Mouse (Mus musculus) liver, adult 2 months (tissue): ENCODE measurements around the gene Ldb3. TPM values are rescaled to one million over a fixed set of nuclear protein-coding genes. Genes with fewer than 3 reads are reported as not detected.
A peak's percentile ranks its signal among the peaks of the same experiment; 100 is the strongest.

Source experiments
- DNase-seq: peaks from one replicate; pipeline ENCODE4 v3.0.0-alpha.2; 2011; ENCODE audit warnings: low read depth, low spot score; ENCODE audit errors: extremely low read depth
- H3K27ac ChIP-seq: fragments of 200-500 bp; replicated peaks from 2 replicates; pipeline ENCODE4 v1.5.1; 2012; ENCODE audit warnings: low read depth, mild to moderate bottlenecking, control low read depth, inconsistent platforms, low read length; ENCODE audit not compliant: insufficient read depth
- H3K27me3 ChIP-seq: fragments of 200-500 bp; 2 replicates; pipeline ENCODE4 v1.6.1; 2012; ENCODE audit warnings: mild to moderate bottlenecking, moderate library complexity, low read length, inconsistent platforms; ENCODE audit not compliant: control insufficient read depth, insufficient read depth
- H3K36me3 ChIP-seq: fragments of 200-500 bp; 2 replicates; pipeline ENCODE4 v1.6.1; 2012; ENCODE audit warnings: low read length, inconsistent platforms; ENCODE audit not compliant: control insufficient read depth, insufficient read depth
- H3K4me1 ChIP-seq: fragments of 200-500 bp; 2 replicates; pipeline ENCODE4 v1.6.1; 2011; ENCODE audit warnings: low read length; ENCODE audit not compliant: control insufficient read depth, insufficient read depth
- H3K4me3 ChIP-seq: fragments of 200-500 bp; 2 replicates; pipeline ENCODE4 v1.5.1; 2011; ENCODE audit warnings: low read depth, mild to moderate bottlenecking, control low read depth, low read length, moderate library complexity; ENCODE audit not compliant: insufficient read depth
- H3K79me2 ChIP-seq: fragments of 200-500 bp; 2 replicates; pipeline ENCODE4 v1.6.1; 2012; ENCODE audit warnings: inconsistent platforms, mild to moderate bottlenecking, low read length, moderate library complexity; ENCODE audit not compliant: control insufficient read depth, insufficient read depth
- H3K9ac ChIP-seq: fragments of 200-500 bp; 2 replicates; pipeline ENCODE4 v1.6.1; 2012; ENCODE audit warnings: low read depth, mild to moderate bottlenecking, control low read depth, inconsistent platforms, low read length
- CTCF ChIP-seq: fragments of 200-500 bp; IDR thresholded peaks from 2 replicates; pipeline ENCODE4 v1.5.1; 2011; ENCODE audit warnings: low read depth, low read length, control low read depth
- POLR2A ChIP-seq: fragments of 200-500 bp; IDR thresholded peaks from 2 replicates; pipeline ENCODE4 v1.6.1; 2011; ENCODE audit warnings: low read length, control low read depth; ENCODE audit not compliant: insufficient read depth; ENCODE audit errors: extremely low read depth
- WGBS: fragments of 180-500 bp; shearing (Covaris S2); methylation state at CpG from one replicate; pipeline ENCODE4 v1.1.7; 2018; 5-methylcytosine and 5-hydroxymethylcytosine counted together
- polyA plus RNA-seq: library from polyadenylated mRNA; depleted of rRNA; stranded (reverse); fragments of >200 nt; gene quantifications from 2 replicates; pipeline ENCODE4 v1.2.3, GENCODE M21; 2012
- total RNA-seq: library from RNA; depleted of rRNA; stranded (reverse); fragments of >200 nt; gene quantifications from 2 replicates; pipeline ENCODE4 v1.2.3, GENCODE M21; 2014

Ldb3 gene
- total and polyA plus RNA-seq, 2 experiments, result 0.06 to 0.18 TPM

DNA sequence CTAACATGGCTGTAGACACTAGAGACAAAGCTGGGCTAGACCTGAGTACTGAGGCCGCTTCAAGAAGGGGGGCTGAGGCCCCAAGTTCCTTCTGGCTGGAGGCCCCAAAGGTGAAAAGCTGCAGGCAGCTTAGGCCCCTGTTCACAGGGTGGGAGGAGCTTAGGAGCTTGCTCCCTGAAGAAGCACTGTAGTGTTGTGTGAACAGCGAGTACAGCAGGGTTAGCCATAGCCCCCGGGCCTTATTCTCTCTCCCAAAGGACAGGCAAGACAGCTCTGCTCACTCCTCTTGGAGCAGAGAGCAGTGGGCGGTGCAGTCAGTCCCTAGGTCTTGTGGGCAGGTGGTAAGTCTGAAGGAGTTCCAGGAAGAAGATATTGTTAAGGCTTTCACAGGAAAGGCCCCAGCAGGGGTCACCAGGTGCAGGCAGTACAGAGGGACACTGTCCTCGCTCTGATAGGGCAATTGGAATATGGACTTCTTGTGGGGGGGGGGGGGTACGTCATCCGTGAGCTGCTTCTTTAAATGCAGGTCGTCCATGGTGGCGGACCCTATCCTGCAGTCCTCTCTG is 15.1 kb downstream of the Ldb3 start:
- H3K36me3 ChIP-seq, result no peaks in the 10 kb centered on the region
- H3K4me1 ChIP-seq, result no peaks in the 10 kb centered on the region
- no peak for TF ChIP-seq CTCF
- no peak for TF ChIP-seq POLR2A
- H3K9ac ChIP-seq, result no peak overlapping the region
- no peak overlapping the region for H3K27ac ChIP-seq
- H3K79me2 ChIP-seq, result no peaks in the 10 kb centered on the region
- no peaks in the 10 kb centered on the region for H3K27me3 ChIP-seq
- no peak overlapping the region for H3K4me3 ChIP-seq
- WGBS, result 82% methylated on average over 9 of the region's 9 CpGs
- no peak for DNase-seq

DNA sequence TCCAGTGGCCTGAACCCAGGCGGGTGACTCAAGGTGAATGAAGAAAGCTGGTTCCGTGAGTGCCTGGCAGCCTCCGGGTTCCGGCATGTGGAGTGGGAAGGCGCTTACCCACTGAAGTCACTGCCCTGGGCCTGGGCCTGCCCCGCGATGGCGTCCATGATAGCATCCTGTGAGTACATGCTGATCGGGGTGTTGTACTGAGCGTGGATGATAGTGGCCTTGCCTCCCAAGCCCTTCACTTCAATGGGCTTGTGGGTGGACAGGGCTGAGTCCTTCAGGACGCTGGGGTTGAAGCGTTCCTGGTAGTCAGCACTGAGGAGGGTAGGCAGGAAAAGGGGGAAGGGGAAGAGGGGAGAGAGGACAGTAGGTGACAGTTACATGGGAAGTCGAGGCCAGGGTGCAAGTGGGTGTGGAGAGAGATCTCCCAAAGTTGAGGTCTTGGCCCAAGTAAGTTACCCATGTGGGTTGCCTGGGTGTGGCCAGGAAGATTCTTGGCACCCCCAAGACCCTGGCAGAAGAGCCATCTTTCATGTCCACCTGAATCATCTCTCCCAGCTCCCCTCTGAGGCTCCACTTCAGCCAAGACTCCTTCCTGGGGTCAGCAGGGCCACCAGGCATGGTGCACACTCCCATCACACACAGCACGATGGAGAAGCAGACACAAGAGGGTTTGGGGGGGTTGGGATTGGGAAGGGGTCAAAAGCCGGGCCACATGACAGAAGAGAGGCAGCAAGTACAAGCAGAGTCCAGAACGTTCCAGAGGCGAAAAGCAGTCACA is 16.7 kb downstream of the Ldb3 start:
- H3K27ac ChIP-seq, result no peak overlapping the region
- no peaks in the 10 kb centered on the region for H3K27me3 ChIP-seq
- no peak overlapping the region for H3K9ac ChIP-seq
- no peak overlapping the region for H3K4me3 ChIP-seq
- DNase-seq, result no peak
- H3K4me1 ChIP-seq, result no peaks in the 10 kb centered on the region
- H3K79me2 ChIP-seq, result no peaks in the 10 kb centered on the region
- H3K36me3 ChIP-seq, result no peaks in the 10 kb centered on the region
- WGBS, result 84% methylated on average over 17 of the region's 17 CpGs
- no peak for TF ChIP-seq CTCF
- no peak for TF ChIP-seq POLR2A

DNA sequence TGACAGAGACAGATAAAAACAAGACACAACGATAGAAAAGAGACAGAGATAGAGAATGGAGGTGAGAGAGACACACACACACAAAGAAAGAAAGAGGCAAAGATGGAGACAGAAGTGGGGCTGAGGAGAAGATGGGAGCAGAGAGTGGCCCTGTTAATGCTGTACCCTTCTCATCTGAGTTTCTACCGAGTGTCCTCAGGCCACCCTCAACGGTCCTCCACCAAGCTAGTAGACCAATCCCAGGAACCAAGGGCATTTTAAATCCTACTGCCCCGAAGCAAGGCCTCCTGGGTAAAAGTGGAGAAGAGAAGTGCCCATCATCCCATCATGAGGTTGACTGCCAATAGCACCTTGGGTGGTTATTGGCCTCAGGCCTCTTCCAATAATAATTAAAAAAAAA is 17.6 kb downstream of the Ldb3 start:
- Histone ChIP-seq H3K4me3 (no peak overlapping the region), H3K36me3 (no peaks in the 10 kb centered on the region), H3K4me1 (no peaks in the 10 kb centered on the region), H3K27me3 (no peaks in the 10 kb centered on the region), H3K27ac (no peak overlapping the region), H3K9ac (no peak overlapping the region), H3K79me2 (no peaks in the 10 kb centered on the region)
- TF ChIP-seq CTCF (no peak), POLR2A (no peak)
- WGBS, result 76% methylated on average over 4 of the region's 4 CpGs
- no peak for DNase-seq

DNA sequence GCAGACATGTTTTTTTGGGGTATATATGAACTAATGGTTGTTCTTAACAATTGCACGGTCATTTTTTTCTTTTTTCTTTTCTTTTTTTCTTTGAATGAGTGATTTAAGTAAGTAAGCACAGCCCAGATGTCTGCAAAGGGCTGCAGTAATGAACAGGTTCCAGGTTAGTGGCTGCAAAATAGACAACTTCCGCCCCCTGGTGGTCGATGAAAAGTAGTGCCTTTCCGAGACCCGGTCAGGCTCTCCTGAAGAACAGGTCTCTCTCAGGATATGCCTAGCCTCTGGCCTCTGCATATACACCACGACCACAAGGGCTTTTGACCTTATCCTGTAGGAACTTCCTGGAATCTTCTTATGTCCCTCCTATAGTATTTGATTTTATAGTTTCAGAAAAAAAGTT is 18.2 kb downstream of the Ldb3 start:
- no peak overlapping the region for H3K4me3 ChIP-seq
- WGBS, result under 1% methylated on average over 6 of the region's 6 CpGs
- no peak for TF ChIP-seq POLR2A
- TF ChIP-seq CTCF, result peak; percentile 72
- no peak overlapping the region for H3K9ac ChIP-seq
- H3K27ac ChIP-seq, result no peak overlapping the region
- no peaks in the 10 kb centered on the region for H3K36me3 ChIP-seq
- peak; percentile 52 for DNase-seq
- no peaks in the 10 kb centered on the region for H3K79me2 ChIP-seq
- H3K4me1 ChIP-seq, result no peaks in the 10 kb centered on the region
- no peaks in the 10 kb centered on the region for H3K27me3 ChIP-seq

DNA sequence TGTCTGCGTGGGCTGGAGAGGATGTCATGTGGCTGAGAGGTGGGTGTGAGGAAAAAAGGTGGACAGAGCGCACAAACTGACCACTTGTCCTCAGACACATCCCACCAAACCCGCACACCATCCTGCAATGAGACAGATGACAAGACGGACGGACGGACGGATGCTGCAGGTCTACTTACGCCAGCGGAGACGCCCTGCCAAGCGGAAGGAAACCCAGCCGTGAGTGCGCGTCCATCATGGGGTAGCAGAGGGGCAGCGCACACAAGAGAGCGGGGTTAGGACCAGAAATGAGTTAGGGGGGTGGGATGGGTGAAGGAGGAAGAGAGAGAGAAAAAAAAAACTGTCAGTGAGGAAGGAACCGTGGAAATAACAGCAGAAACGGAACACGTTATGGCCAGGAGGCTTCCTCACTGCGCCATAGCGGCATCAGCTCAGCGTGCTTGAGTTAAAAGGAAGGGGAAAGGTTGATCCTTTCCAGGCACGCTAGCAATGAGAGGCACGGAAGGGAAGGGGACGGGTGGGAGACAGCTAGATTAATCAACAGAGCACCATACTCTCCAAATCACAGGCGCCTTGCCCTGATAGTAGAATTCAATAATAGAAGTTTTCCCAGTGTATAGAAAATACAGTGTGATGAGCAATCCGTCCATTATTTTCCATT is 18.8 kb downstream of the Ldb3 start:
- H3K27me3 ChIP-seq, result no peaks in the 10 kb centered on the region
- WGBS, result 35% methylated on average over 27 of the region's 27 CpGs
- H3K27ac ChIP-seq, result no peak overlapping the region
- no peaks in the 10 kb centered on the region for H3K79me2 ChIP-seq
- DNase-seq, result no peak
- H3K4me1 ChIP-seq, result no peaks in the 10 kb centered on the region
- no peaks in the 10 kb centered on the region for H3K36me3 ChIP-seq
- no peak overlapping the region for H3K9ac ChIP-seq
- no peak overlapping the region for H3K4me3 ChIP-seq
- TF ChIP-seq POLR2A, result no peak
- no peak for TF ChIP-seq CTCF

DNA sequence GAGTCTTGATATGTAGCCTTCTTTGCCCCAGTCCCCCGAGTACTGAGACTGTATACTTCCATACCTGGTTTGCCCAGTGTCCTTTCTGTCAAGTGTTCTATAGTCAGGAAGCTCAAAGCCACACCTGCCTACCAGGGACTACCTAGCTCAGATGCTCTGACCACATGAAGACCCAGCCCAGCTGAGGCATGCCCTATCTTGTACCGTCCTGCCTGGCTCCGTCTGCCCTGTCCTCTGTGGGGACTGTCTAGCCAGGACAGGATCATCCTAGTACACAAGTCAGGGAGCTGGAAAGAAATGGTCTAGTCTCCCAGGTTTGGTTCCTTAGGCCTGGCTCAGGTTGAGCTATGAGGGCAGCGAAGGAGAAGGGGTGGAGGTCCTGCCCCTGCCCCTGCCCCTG is 19.9 kb downstream of the Ldb3 start:
- H3K36me3 ChIP-seq, result no peaks in the 10 kb centered on the region
- no peak for DNase-seq
- H3K4me3 ChIP-seq, result no peak overlapping the region
- H3K9ac ChIP-seq, result no peak overlapping the region
- no peak overlapping the region for H3K27ac ChIP-seq
- no peaks in the 10 kb centered on the region for H3K27me3 ChIP-seq
- no peaks in the 10 kb centered on the region for H3K4me1 ChIP-seq
- no peaks in the 10 kb centered on the region for H3K79me2 ChIP-seq
- no peak for TF ChIP-seq POLR2A
- no peak for TF ChIP-seq CTCF
- 88% methylated on average over 4 of the region's 4 CpGs for WGBS
